In the genomic region with DNA sequence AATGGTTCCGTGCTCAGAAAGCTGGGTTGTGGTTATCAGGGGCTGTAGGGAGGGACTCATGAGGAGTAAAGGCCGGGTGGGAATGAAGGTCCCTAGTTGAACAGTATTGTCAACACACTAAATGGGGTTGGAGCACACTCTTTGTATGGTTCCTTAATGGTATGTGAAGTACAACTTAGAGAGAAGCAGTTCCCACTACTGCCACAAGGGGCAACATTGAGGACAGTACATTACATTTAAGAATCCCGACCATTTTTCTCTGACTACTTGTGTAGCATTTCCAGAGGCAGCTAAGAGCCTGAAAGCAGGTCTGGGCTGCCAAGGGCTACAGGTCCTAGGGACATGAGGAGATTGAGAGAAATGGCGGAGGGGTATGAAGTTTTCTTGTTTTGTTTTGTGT, we compare ENCODE assay signal across 9 mouse cellular contexts. TPM values are rescaled to one million over a fixed set of nuclear protein-coding genes. Genes with fewer than 3 reads are reported as not detected.
DNase-seq lines count a peak whose midpoint lies in the region; ATAC-seq lines count a peak whose summit lies in the region.
"Had no signal": no experiment of that assay in that cellular context is flagged by ENCODE, and none has a peak within 500 bp of the region (broad histone marks: within the 10 kb centered on the region; RNA-seq: fewer than 3 reads in every experiment).

No protein-coding gene starts in this region.

- H3K9me3 ChIP-seq in kidney, embryonic 16.5 days (ENCODE audit: low read length) = no peaks in the 10 kb centered on the region
- no peaks in the 10 kb centered on the region; the same call in 1 of the 2 replicates for H3K9me3 ChIP-seq in limb, embryonic 11.5 days (ENCODE audit: control insufficient read depth, low read length)

- ATAC-seq in kidney, embryonic 16.5 days (ENCODE audit: low FRiP score, low TSS enrichment) = no peak
- peak; percentile 73 for ATAC-seq in granulocyte monocyte progenitor cell, adult 5-6 weeks (replicated peaks; ENCODE audit: poor library complexity, severe bottlenecking)
- no peak for ATAC-seq in limb, embryonic 11.5 days (ENCODE audit: insufficient number of reproducible peaks, low FRiP score, low TSS enrichment, low read depth)
- peak; percentile 73; the same call in 1 of the 2 replicates for ATAC-seq in neutrophil, adult 5-6 weeks (ENCODE audit: extremely low read depth, insufficient number of reproducible peaks, low FRiP score, poor library complexity, severe bottlenecking)

- H3K4me2 ChIP-seq in kidney, embryonic 16.5 days (replicated peaks; ENCODE audit: low read depth, low read length) = no peak overlapping the region
- no peak overlapping the region for H3K4me2 ChIP-seq in limb, embryonic 11.5 days (ENCODE audit: low read depth, severe bottlenecking)

- H3K4me3 ChIP-seq in kidney, embryonic 16.5 days (ENCODE audit: low read length) = no peak overlapping the region
- H3K4me3 ChIP-seq in limb, embryonic 11.5 days (ENCODE audit: low read depth, low read length) = no peak overlapping the region

- H3K9ac ChIP-seq in kidney, embryonic 16.5 days (replicated peaks; ENCODE audit: low read length) = no peak overlapping the region
- no peak overlapping the region for H3K9ac ChIP-seq in limb, embryonic 11.5 days (ENCODE audit: low read length)

- no peak overlapping the region for H3K27ac ChIP-seq in kidney, embryonic 16.5 days (ENCODE audit: low read length)
- H3K27ac ChIP-seq in limb, embryonic 11.5 days (replicated peaks; ENCODE audit: low read depth, low read length) = no peak overlapping the region

- H3K4me1 ChIP-seq in kidney, embryonic 16.5 days (ENCODE audit: insufficient read depth, low read length) = 0 out of 2 replicates have a peak, but pooled peaks cover 6% of the 10 kb centered on the region
- no peaks in the 10 kb centered on the region for H3K4me1 ChIP-seq in limb, embryonic 11.5 days (ENCODE audit: control insufficient read depth, insufficient read depth, low read length)

- no peaks in the 10 kb centered on the region for H3K27me3 ChIP-seq in kidney, embryonic 16.5 days (ENCODE audit: insufficient read depth, low read length)
- no peaks in the 10 kb centered on the region for H3K27me3 ChIP-seq in limb, embryonic 11.5 days (ENCODE audit: control insufficient read depth, insufficient read depth, low read length)

- H3K36me3 ChIP-seq in kidney, embryonic 16.5 days (ENCODE audit: insufficient read depth, low read length) = no peaks in the 10 kb centered on the region
- no peaks in the 10 kb centered on the region for H3K36me3 ChIP-seq in limb, embryonic 11.5 days (ENCODE audit: control insufficient read depth, insufficient read depth, low read length)

- DNase-seq in kidney, adult 11 months = peak; percentile 40
- peak; percentile 82 for DNase-seq in ES-CJ7 (ENCODE audit: low read depth, low spot score)
- peak; percentile 68 to 71 for DNase-seq in cerebellum, adult 18-20 months
- peak; percentile 77 for DNase-seq in limb, embryonic 11.5 days (ENCODE audit: low spot score)
- peak; percentile 84 for DNase-seq in thymus, postnatal 4 days

- WGBS in kidney, embryonic 16.5 days = 37% methylated on average over 4 of the region's 4 CpGs
- WGBS in limb, embryonic 11.5 days = 34% methylated on average over 4 of the region's 4 CpGs

RNA-seq across cellular contexts. Expression of a gene that starts 2.5 kb away (rescaled TPM):
- polyA plus RNA-seq in kidney, embryonic 16.5 days (2015; fragmentation: Nextera tagmentation; extraction: Ambion mirVana) = not detected in 2 replicates
- not detected in 2 replicates for total RNA-seq in granulocyte monocyte progenitor cell, adult 5-6 weeks (2014; fragmentation: Nextera tagmentation)
- total RNA-seq in granulocyte monocyte progenitor cell, adult 5-6 weeks (2017) = not detected in 2 replicates
- not detected in 2 replicates for polyA plus RNA-seq in limb, embryonic 11.5 days (2014; fragmentation: Nextera tagmentation; extraction: Ambion mirVana)
- total RNA-seq in neutrophil, adult 5-6 weeks (2017) = 0.37 and 0.93 TPM in 2 replicates
- total RNA-seq: left cerebral cortex, postnatal 36 days had no signal

RNA-seq across cellular contexts. Expression of a gene that starts 2.8 kb away (rescaled TPM):
- polyA plus RNA-seq in kidney, embryonic 16.5 days (2015; fragmentation: Nextera tagmentation; extraction: Ambion mirVana) = 3.5 and 4.1 TPM in 2 replicates
- not detected in 2 replicates for total RNA-seq in granulocyte monocyte progenitor cell, adult 5-6 weeks (2014; fragmentation: Nextera tagmentation)
- total RNA-seq in granulocyte monocyte progenitor cell, adult 5-6 weeks (2017) = not detected in 2 replicates
- polyA plus RNA-seq in limb, embryonic 11.5 days (2014; fragmentation: Nextera tagmentation; extraction: Ambion mirVana) = 2.5 and 2.6 TPM in 2 replicates
- not detected in 2 replicates for total RNA-seq in neutrophil, adult 5-6 weeks (2017)

RNA-seq across cellular contexts. Expression of a gene that starts 5.3 kb away (rescaled TPM):
- not detected in 2 replicates for polyA plus RNA-seq in kidney, embryonic 16.5 days (2015; fragmentation: Nextera tagmentation; extraction: Ambion mirVana)
- total RNA-seq in granulocyte monocyte progenitor cell, adult 5-6 weeks (2014; fragmentation: Nextera tagmentation) = not detected in 2 replicates
- not detected in 2 replicates for total RNA-seq in granulocyte monocyte progenitor cell, adult 5-6 weeks (2017)
- polyA plus RNA-seq in limb, embryonic 11.5 days (2014; fragmentation: Nextera tagmentation; extraction: Ambion mirVana) = not detected in 2 replicates
- not detected in 2 replicates for total RNA-seq in neutrophil, adult 5-6 weeks (2017)
- total RNA-seq: left cerebral cortex, postnatal 36 days had no signal

RNA-seq across cellular contexts. Expression of a gene that starts 12.2 kb away (rescaled TPM):
- polyA plus RNA-seq in kidney, embryonic 16.5 days (2015; fragmentation: Nextera tagmentation; extraction: Ambion mirVana) = 954 and 966 TPM in 2 replicates
- total RNA-seq in granulocyte monocyte progenitor cell, adult 5-6 weeks (2014; fragmentation: Nextera tagmentation) = 318 and 455 TPM in 2 replicates
- total RNA-seq in granulocyte monocyte progenitor cell, adult 5-6 weeks (2017) = 124 and 129 TPM in 2 replicates
- polyA plus RNA-seq in limb, embryonic 11.5 days (2014; fragmentation: Nextera tagmentation; extraction: Ambion mirVana) = 1,135 and 1,167 TPM in 2 replicates
- 93.3 and 94.9 TPM in 2 replicates for total RNA-seq in neutrophil, adult 5-6 weeks (2017)

RNA-seq across cellular contexts. Expression of a gene that starts 26.7 kb away (rescaled TPM):
- not detected in 2 replicates for polyA plus RNA-seq in kidney, embryonic 16.5 days (2015; fragmentation: Nextera tagmentation; extraction: Ambion mirVana)
- total RNA-seq in granulocyte monocyte progenitor cell, adult 5-6 weeks (2014; fragmentation: Nextera tagmentation) = not detected in 2 replicates
- total RNA-seq in granulocyte monocyte progenitor cell, adult 5-6 weeks (2017) = not detected in 2 replicates
- not detected in 2 replicates for polyA plus RNA-seq in limb, embryonic 11.5 days (2014; fragmentation: Nextera tagmentation; extraction: Ambion mirVana)
- not detected in 2 replicates for total RNA-seq in neutrophil, adult 5-6 weeks (2017)
- total RNA-seq: left cerebral cortex, postnatal 36 days had no signal

Comparison
In these comparisons a context has a peak if more than half of its experiments do, and no peak if none do; other contexts are left out.
1. ATAC-seq: peak in granulocyte monocyte progenitor cell, adult 5-6 weeks (single experiment) and neutrophil, adult 5-6 weeks (single experiment); none in kidney, embryonic 16.5 days (single experiment) and limb, embryonic 11.5 days (single experiment).
2. Peak in every context shown above with its lines, with median percentiles within 50 percentile points of each other: DNase-seq.